Mouse (Mus musculus): Measurements from ENCODE around the gene Psmd13.
"Not testable (repeated sequence)": the region's sequence is repeated elsewhere in the genome, so short reads cannot be mapped to it uniquely, and the experiment has no call there.

Psmd13 gene

DNA sequence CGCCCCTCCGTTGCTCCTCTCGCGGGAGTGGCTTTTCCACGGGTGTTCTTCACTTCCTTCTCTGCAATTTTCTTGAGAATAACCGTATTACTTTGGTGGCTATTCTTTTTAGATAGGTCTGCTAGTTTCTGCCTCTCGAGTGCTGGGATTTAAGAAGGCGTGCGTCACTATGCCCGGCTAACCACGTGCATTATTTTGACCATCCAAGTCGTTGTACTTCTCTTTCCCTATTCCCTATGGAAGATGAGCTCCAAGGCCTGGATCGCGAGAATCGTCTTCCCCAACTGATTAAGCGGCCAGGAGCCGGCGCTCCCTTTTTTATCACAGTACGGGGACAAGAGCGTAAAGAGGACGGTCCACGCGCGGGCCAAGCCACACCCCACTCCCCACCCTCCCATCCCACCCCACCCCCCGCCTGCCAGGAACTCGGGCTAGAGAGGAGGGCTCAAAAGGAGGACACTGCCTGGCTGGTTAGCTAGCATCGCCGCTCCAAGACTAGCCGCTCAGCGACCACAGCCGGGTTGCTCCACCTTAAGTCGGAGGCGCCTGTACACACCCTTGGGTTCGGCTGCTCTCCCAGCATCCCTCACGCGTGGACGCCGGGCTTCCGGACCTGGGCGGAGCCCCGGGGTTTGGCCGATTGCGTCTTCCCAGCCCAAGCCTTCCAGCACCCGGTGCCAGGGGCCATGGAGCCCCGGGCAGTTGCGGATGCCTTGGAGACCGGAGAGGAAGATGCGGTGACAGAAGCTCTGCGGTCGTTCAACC, 24.8 kb upstream of the Psmd13 start, which contains the start of gene Ric8a:
TSS of gene Ric8a (plus strand) at position 173 of the 765 bp plus-strand sequence.
- peak; percentile 89 for DNase-seq (ENCODE audit: low read depth, low spot score)

DNA sequence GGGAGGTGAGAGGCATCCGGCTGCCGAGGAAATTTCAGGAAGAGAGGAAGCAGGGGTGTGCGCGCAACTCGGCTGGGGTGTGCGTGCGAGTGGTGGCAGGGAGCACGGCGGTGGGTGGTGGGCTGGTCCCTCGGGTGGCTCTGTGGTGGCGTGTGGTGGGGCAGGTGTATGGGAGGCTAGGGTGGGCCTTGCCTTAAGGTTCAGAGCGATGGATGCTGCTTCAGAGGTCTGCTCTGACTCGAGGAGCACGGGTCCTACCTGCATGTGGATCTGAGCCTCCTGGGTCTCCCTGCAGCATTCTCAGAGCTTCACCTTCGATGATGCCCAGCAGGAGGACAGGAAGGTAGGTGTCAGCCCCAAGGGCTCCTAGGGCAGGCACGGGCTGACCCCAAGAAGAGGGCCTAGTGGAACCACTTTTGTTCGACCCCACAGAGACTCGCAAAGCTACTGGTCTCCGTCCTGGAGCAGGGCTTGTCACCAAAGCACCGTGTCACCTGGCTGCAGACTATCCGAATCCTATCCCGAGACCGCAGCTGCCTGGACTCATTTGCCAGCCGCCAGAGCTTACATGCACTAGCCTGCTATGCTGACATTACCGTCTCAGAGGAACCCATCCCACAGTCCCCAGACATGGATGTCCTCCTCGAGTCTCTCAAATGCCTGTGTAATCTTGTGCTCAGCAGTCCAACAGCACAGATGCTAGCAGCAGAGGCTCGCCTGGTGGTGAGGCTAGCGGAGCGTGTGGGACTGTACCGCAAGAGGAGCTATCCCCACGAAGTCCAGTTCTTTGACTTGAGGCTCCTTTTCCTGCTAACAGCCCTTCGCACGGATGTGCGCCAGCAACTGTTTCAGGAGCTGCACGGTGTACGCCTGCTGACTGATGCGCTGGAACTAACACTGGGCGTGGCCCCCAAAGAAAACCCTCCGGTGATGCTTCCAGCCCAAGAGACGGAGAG, 23.9 kb upstream of the Psmd13 start, which contains the start of gene Bet1l:
TSS of gene Bet1l (minus strand) at position 28 of the 956 bp plus-strand sequence.
- DNase-seq (ENCODE audit: low read depth, low spot score) = no peak

DNA sequence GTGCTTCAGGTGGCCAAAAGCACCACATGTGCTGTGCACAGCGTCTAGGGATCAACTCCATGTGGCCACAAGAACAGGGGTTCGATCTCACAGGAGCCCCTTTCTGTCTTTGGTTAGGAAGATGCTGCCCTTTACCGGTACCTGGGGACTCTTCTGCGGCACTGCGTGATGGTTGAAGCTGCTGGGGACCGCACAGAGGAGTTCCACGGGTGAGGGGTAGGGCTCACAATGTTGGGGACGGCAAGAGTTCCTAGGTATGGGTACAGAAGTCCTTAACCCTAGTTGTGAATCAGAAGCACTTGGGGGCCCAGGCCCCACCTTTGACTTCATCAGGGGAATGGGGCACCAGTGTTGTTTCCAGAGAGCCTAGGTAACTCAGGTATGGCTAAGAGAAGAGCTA, 23.0 kb upstream of the Psmd13 start:
- no peak for DNase-seq (ENCODE audit: low read depth, low spot score)

DNA sequence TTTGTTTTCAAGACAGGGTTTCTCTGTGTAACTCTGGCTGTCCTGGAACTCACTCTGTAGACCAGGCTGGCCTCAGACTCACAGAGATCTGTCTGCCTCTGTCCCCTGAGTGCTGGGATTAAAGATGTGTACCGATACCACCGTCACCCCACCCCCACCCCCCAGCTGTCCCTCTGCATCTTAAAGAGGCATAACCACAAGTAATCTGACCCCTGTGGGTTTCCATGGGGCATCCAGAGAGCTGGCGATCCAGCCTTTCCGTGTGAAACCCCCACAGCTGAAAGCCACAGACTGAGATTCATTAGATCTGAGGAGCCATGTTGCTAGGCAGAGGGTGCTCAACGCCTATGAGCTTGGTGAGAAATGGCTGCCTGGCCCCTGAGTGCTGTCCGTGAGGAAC, 21.8 kb upstream of the Psmd13 start:
- DNase-seq (ENCODE audit: low read depth, low spot score) = no peak

DNA sequence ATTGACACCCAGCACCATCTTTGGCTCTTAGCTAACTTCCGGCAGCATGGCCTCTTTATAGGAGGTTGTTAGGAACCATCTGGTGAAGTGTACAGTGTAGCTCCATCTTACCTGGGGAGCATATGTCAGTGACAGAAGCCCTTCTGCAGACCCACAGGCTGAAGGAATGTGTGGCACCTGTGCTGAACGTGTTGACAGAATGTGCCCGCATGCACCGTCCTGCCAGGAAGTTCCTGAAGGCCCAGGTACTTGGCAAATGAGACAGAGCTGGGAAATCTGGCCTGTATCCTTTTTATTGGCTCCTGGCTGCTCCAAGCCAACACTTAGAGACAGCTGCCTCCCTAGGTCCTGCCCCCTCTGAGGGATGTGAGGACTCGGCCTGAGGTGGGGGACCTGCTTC, 21.0 kb upstream of the Psmd13 start:
- DNase-seq (ENCODE audit: low read depth, low spot score) = no peak

DNA sequence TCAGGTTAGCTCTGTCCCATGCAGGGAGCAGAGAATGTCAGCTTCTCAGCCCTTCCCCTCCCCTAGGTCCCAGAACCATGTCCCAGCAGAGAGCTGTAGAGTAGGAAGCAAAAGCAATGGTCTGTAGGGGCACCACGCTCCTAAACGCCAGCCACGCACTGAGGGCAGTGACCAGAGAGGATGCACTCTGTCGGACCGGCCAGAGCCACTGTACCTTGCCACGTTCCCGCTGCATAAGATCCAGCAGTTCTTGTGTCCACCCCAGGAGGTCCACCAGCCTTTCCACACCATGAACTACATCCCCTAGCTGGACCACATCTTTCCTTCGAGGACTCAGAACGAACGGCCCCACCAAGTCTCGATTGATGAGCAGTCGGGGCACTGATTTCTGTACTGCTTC, 17.0 kb upstream of the Psmd13 start:
- no peak for DNase-seq (ENCODE audit: low read depth, low spot score)

DNA sequence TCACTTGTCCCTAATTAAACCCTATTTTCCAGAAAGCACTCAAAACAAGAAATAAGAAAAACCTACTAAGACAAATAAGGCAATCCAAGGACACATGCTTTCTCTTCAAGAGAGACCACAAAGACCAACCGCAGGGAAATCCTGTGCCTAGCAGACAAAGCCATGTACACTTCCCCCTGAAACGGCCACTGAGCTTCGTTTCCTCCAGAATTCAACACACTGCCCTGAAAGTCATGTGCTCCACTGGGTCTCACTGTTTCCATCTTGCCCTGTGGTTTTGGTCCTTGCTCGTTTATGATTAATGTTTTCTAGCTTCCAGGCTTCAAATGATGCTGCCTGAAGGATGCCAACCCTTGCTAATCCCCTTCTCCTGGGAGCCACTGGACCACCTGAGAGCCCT, 7.5 kb upstream of the Psmd13 start:
- no peak for DNase-seq (ENCODE audit: low read depth, low spot score)

DNA sequence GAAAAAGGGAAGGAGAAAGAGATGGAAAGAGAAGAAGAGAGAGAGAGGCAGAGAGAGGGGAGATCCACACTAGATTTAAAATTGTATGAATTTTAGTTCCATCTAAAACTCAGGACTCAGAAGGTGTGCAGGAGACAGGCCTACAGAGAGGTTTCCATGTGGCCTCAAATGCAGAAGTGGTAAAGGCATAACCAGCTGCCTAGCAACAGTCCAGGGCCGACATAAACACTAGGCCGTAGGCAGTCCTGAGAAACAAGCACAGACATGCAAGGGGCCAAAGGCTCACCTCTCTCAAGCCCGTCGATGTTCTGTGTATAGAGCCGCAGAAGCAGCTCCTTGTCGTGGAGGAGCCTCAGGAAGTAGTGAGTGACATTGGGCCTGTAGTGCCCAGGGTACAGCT, 4.4 kb upstream of the Psmd13 start:
- no peak for DNase-seq (ENCODE audit: low read depth, low spot score)

DNA sequence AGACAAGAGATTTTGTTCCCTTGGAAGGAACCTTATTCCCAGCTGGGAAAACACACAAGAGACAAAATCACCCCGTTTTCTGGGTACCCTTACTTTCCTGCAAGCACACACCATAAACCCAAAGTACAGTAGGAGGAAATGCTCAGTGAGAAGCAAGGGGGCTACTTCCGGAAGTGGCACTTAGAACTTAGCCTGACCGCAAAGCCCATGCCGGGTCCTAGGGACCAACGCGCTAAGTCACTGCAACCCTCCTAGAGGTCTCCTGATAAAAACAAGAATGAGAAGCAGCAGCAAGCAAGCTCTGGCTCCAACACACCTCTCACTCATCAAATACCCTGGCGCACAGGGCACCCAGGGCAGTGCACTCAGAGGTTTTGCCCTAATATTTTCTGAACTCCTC, 2.4 kb upstream of the Psmd13 start:
- no peak for DNase-seq (ENCODE audit: low read depth, low spot score)

DNA sequence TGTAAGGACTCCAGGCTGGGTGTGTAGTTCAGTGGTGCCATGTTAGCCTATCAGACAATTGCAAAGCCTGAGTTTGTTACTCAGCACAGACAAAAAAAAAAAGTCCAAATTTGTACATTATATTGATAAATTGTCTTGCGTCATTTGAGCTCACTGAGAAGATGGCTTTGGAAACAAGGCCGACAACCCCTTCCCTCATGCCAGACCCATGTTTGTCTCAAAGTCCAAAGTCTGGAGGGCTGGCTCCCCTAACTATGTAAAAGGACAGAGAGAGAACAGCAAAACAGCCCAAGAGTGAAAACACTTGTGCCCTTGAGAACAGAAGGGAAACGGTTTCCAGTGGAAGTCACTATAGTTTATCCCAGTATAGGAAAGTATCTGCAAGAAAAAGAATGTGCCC, 1.3 kb upstream of the Psmd13 start:
- no peak for DNase-seq (ENCODE audit: low read depth, low spot score)

DNA sequence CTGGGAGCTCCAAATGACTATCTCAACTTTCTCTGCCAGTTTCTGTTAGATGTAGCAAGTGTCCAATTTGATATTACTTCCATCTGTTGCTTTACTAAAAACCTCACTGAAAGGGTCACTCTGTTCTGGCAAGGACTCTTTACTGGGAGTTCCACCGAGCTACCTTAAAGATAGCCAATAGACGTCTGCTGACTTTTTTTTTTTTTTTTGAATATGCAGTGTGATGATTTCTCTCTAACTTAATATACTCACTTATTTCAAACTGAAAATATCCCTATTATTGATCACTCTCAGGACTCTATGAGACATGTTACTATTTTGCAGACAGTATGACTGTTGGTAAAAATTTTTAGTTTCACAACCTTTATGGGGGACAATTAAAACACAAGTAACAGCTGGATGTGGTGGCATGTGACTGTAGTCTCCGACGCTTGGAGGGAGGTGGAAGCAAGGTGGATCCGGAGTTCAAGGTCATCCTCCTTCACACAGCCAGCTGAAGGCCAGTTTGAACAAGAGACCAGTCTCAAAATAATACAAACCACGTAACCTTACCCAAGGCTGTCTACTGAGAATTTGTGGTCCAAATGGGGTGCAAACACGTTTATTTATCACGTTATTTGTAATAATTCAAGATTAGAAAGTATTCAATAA, 778 bp upstream of the Psmd13 start:
- peak; percentile 44 for DNase-seq (ENCODE audit: low read depth, low spot score)

DNA sequence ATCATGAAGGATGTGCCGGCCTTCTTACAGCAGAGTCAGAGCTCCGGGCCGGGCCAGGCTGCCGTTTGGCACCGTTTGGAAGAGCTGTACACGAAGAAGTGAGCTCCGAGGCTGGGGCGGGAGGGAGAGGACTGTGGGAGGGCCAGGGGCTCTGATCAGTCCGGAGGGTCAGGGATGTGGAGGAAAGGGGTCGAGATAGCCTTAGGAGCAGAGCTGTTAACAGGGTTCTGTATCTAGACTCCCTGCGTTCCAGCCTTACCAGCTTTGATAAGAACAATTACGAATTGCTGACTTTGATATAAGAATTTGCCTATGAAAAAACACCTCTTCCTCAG, 668 bp downstream of the Psmd13 start:
- no peak for DNase-seq (ENCODE audit: low read depth, low spot score)

DNA sequence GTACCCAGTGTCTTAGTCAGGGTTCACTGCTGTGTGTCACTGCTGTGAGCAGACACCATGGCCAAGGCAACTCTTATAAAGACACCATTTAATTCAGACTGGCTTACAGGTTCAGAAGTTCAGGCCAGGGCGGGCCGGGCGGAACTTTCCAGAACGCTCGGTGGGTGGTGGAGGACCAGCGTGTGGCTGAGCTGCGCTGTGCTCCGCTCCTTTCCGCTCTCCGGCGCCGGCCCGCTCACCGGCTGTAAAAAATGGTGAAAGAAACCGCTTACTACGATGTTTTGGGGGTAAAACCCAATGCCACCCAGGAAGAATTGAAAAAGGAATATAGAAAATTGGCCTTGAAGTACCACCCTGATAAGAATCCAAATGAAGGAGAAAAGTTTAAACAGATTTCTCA, 8.9 kb downstream of the Psmd13 start:
- not testable (repeated sequence) for DNase-seq (ENCODE audit: low read depth, low spot score)

DNA sequence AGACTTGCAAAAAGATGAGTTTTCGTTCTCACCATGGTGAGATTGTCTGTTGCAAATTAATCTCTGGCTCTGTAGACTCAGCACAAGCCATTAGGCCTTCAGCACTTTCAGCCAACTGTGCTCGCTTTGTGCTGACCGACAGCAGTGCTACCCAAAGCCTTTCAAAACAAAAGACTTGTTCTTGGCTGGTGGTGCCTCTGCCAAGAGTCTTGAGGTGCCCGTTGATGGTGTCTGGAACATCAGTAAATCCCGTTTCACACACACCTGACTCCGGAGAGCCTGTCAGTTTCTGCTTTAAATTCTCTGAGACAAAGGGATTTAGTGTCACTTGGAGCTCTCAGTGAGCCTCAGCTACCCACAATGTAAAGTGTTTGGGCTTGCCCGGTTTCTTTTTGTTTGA, 12.3 kb downstream of the Psmd13 start:
- no peak for DNase-seq (ENCODE audit: low read depth, low spot score)

DNA sequence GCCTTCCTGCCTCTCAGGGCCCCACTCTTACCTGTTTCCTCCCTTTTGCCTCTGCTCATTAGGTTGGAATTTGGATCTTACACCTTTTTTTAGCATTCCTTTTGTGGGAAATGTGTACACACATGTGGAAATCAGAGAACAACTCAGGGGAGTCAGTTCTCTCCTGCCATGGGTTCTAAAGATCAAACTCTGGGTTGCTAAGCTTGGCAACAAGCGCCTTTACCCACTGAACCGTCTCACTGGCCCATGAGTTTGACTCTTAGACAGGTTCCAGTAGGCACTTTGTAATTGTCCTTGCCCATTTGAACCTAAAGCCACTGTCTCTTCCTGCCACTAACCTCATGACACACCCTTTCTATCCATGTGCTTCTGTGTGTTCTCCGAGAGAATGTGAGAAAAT, 12.8 kb downstream of the Psmd13 start:
- no peak for DNase-seq (ENCODE audit: low read depth, low spot score)

DNA sequence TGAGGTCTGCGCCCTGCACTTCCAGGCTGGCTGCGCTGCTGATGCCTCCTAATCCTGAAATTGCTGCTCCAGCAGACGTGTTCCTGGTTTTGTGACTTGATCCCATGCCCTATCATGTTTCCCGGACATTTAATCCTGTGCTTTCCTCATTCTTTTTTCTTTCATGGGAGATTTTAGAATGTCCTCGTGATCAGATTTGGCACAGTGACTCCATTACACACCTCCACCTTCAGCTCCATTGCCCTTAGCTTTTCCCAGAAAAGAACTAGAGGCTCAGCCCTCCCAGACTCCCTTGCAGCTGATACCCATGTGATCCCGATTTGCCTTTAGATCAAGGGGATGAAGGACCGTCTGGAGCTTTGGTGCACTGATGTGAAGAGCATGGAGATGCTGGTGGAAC, 16.1 kb downstream of the Psmd13 start:
- DNase-seq (ENCODE audit: low read depth, low spot score) = no peak

DNA sequence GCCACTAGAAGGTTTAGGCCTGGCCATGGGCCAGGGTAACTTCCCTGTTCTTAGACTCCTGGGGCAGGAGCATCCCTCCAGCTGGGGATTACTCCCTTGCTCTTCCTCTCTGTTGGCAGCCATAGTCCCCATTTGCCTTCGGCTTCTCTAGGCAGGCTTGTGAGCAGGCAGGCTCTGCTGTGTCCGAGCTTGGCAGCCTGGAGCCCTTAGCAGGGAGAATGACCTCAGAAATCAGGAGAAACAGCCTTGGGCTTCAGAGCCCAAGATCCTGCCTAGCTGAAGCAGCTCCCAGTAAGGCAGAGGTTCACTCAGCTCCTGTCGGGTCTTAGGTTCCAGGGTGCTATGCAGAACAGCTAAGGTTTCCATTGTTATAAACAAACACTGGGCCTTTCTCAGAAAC, 17.4 kb downstream of the Psmd13 start:
- no peak for DNase-seq (ENCODE audit: low read depth, low spot score)

DNA sequence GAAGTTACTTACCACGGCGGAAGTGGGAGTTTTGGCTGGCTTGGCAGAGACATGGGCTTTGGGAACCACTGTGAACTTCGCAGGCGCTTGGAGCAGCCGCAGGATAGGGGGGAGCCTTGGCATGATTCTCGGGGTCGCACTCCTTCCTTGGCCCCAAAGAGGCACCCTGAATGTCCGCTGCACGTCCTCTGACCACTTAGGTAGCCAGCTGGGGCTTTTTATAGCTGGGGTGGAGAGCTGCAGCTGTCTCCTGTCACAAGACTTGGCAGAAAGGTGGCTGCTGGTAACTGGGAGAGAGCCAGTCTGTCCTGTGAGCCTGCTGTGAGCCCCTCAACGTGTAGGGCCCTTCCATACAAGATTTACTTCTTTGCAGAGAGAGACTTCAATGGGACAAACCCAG, 18.5 kb downstream of the Psmd13 start, which contains the start of gene Cox8b:
TSS of gene Cox8b (minus strand) at position 227 of the 400 bp plus-strand sequence.
- DNase-seq (ENCODE audit: low read depth, low spot score) = no peak

DNA sequence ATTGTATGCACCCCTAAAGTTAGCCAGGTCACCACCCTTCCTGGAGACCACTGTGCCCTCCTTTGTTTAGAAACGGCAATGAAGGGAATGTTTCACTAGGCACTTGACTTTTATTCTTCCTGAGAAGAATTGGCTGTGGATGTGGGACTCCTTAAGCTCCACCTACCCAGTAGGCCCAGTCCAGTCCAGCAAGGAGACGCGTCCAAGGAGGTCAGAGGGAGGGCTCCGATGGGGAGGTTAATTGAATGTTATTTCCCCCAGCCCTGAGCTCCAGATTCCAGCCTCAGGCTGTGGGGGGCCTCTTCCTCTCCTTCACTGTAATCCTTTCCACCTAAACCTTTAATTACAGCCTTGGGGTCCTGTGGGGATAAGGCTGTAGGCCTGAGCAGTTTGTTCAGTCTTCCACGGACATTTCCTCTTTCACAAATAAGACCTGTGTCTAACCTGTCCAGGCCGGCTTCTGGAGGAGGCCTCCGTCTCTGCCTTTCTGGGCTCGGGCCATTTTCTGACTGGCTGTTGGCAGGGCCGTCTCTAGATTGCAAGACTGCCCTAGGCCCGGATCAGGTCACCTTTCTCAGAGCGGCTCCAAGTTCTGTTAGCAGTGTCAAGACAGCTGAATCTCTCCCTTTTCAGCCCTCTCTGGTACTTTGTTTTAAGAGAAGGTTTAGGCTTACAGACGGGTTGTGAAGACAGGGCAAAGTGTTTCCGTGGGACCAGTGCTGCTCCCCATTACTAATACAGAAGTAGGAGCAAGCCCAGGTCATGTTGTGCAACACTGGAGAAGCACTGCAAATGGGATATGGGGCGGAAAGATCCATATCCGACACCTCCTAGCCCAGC, 20.5 kb downstream of the Psmd13 start:
- no peak for DNase-seq (ENCODE audit: low read depth, low spot score)

DNA sequence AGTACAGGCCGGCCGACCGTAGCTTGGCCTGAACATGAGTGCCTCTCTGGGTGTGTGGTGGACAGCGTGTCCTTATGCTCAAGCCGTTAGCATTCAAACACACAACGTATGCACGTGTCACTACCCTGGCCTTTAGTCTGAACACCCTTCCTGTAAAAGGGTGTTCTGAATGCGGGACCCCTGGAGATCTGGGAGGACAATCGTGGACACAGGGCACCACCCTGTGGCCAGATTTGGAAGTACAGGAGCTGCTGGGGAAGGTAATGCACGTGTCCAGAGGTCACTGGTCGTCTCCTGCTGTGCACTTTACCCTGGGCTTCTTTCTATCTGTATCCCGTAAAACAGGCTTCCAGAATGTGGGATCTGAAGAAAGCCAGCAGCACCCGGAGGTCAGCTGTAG, 21.4 kb downstream of the Psmd13 start:
- peak; percentile 75 for DNase-seq (ENCODE audit: low read depth, low spot score)

DNA sequence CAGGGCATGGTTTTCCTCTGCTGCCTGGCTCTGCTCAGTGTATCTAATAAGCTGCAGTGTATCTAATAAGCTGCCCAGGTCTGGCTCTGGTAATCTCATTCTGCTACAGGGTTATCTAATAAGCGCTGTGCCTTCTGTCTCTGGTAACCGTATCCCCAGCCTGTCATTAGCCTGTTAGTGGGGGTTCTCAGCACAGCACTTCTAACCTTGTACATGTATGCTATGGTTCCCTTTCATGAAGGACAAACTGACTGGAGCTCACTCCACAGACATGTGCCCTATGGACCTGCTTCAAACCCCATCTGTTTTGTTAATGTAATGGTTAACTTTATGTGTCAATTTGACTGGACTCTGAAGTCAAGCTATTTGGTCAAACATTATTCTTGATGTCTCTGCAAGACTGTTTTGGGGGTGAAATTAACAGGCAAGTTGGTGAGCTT, 23.9 kb downstream of the Psmd13 start:
- DNase-seq (ENCODE audit: low read depth, low spot score) = no peak

All from A20 (cell line).